Mouse (Mus musculus): ENCODE data around the gene Anp32b. TPM values are rescaled to one million over a fixed set of nuclear protein-coding genes. Genes with fewer than 3 reads are reported as not detected.

Gene Anp32b
- polyA plus RNA-seq, 1 experiment, result 451 TPM

- TF ChIP-seq GATA1 (IDR thresholded peaks at IDR 0.05; ENCODE audit: low read length), result no peak
- no peak for TF ChIP-seq TAL1 (IDR thresholded peaks at IDR 0.05; ENCODE audit: low read length)
- H3K4me3 ChIP-seq (replicated peaks), result peak overlapping the region; percentile 96
- peaks cover 59% of the 10 kb centered on the region for H3K36me3 ChIP-seq (ENCODE audit: control insufficient read depth)
- no peaks in the 10 kb centered on the region for H3K27me3 ChIP-seq (ENCODE audit: control insufficient read depth)
- no peaks in the 10 kb centered on the region for H3K9me3 ChIP-seq (ENCODE audit: control insufficient read depth, low read length)
- H3K4me1 ChIP-seq (ENCODE audit: control insufficient read depth), result peaks cover 82% of the 10 kb centered on the region
Observed at GRCm38 (mm10) chr4:46451240-46451757, 597 bp downstream of the Anp32b start.

GRCm38 (mm10) chr4:46451758-46452480 is 1.2 kb downstream of the Anp32b start:
- H3K27me3 ChIP-seq (ENCODE audit: control insufficient read depth), result no peaks in the 10 kb centered on the region
- TF ChIP-seq TAL1 (IDR thresholded peaks at IDR 0.05; ENCODE audit: low read length), result no peak
- no peak for TF ChIP-seq GATA1 (IDR thresholded peaks at IDR 0.05; ENCODE audit: low read length)
- peaks cover 65% of the 10 kb centered on the region for H3K36me3 ChIP-seq (ENCODE audit: control insufficient read depth)
- peaks cover 83% of the 10 kb centered on the region for H3K4me1 ChIP-seq (ENCODE audit: control insufficient read depth)
- peak overlapping the region; percentile 96 for H3K4me3 ChIP-seq (replicated peaks)
- no peaks in the 10 kb centered on the region for H3K9me3 ChIP-seq (ENCODE audit: control insufficient read depth, low read length)

DNA sequence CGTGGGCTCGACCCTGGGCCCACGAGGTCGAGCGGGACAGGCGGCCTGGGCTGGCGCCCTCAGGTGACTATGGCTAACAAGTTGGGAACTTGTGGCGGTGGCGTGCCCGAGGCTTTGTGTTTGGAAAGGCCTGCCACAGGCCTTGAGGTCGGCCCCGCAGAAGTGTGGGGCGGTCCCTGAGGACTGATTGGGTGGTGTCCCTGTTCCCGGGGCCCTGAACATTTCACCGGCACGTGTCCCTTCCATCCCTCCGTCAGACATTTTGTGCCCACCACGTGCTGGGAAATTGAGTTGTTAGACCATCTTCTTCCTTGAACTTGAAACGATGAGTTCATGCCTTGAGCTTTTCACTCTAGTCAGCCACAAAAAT is 1.8 kb downstream of the Anp32b start:
- Histone ChIP-seq H3K4me3 (replicated peaks) (peak overlapping the region; percentile 96), H3K4me1 (ENCODE audit: control insufficient read depth) (peaks cover 83% of the 10 kb centered on the region), H3K9me3 (ENCODE audit: control insufficient read depth, low read length) (no peaks in the 10 kb centered on the region), H3K36me3 (ENCODE audit: control insufficient read depth) (peaks cover 68% of the 10 kb centered on the region), H3K27me3 (ENCODE audit: control insufficient read depth) (no peaks in the 10 kb centered on the region)
- TF ChIP-seq TAL1 (IDR thresholded peaks at IDR 0.05; ENCODE audit: low read length) (no peak), GATA1 (IDR thresholded peaks at IDR 0.05; ENCODE audit: low read length) (no peak)

- H3K27me3 ChIP-seq (ENCODE audit: control insufficient read depth), result no peaks in the 10 kb centered on the region
- no peaks in the 10 kb centered on the region for H3K9me3 ChIP-seq (ENCODE audit: control insufficient read depth, low read length)
- H3K4me1 ChIP-seq (ENCODE audit: control insufficient read depth), result peaks cover 83% of the 10 kb centered on the region
- TF ChIP-seq TAL1 (IDR thresholded peaks at IDR 0.05; ENCODE audit: low read length) (no peak), GATA1 (IDR thresholded peaks at IDR 0.05; ENCODE audit: low read length) (no peak)
- H3K36me3 ChIP-seq (ENCODE audit: control insufficient read depth), result peaks cover 72% of the 10 kb centered on the region
- peak overlapping the region; percentile 96 for H3K4me3 ChIP-seq (replicated peaks)
Observed at GRCm38 (mm10) chr4:46452855-46453719, 2.4 kb downstream of the Anp32b start.

DNA sequence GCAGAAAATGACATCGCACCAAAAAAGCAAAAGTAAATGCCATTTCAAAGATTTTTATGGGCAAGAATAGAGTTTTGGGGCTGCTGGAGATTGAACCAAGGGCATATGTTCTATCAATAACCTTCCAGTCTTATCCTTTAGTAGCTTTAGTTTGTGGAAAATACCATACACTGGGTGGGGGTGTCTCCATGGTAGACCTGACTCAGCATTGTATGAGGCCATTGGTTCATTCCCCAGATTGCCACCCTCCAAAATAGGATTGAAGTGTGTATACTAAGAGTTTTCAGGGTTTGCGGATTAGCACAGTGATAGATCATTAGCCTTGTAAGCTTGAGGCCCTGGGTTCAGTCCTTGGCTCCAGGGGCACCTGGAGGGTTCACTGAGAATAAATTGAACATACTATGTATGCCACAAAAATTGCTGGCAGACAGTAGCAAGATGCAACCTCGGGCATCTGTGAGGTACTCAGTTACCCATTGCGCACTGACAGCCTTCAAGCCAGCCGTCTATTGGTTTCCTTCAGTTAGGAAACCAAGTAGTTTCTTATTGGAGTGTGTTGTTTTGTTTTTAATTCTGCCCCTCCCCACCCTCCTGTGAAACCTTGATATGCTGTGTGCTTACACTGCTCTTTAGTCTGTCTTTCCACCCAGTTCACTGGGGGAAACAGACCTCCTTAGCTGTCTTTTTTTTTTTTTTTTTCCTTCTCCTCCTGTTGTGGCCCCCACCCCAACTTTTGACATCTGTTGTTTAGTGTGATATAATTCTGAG is 3.6 kb downstream of the Anp32b start:
- no peaks in the 10 kb centered on the region for H3K27me3 ChIP-seq (ENCODE audit: control insufficient read depth)
- no peak for TF ChIP-seq GATA1 (IDR thresholded peaks at IDR 0.05; ENCODE audit: low read length)
- no peak for TF ChIP-seq TAL1 (IDR thresholded peaks at IDR 0.05; ENCODE audit: low read length)
- H3K9me3 ChIP-seq (ENCODE audit: control insufficient read depth, low read length), result no peaks in the 10 kb centered on the region
- peak overlapping the region; percentile 96 for H3K4me3 ChIP-seq (replicated peaks)
- H3K4me1 ChIP-seq (ENCODE audit: control insufficient read depth), result peaks cover 83% of the 10 kb centered on the region
- H3K36me3 ChIP-seq (ENCODE audit: control insufficient read depth), result peaks cover 76% of the 10 kb centered on the region

DNA sequence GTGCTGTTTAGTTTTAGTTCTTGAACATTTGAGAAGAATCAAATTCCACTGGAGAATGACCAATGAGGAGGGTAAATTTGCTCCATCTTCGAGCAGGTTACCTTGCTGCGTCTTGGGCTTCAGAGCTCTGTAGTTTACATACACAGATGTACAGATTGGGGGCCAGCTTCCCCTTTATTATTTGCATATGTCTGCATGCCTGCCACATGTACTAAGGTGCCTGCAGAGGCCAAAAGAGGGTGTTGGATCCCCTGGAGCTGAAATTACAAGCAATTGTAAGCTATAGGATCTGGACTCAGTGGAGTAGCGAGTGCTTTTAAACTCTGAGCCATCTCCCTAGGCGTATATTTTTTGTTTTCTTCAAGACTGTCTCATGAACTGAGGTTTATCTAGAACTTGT is 6.1 kb downstream of the Anp32b start:
- Histone ChIP-seq H3K36me3 (ENCODE audit: control insufficient read depth) (peaks cover 100% of the 10 kb centered on the region), H3K4me3 (replicated peaks) (peak overlapping the region; percentile 96), H3K9me3 (ENCODE audit: control insufficient read depth, low read length) (no peaks in the 10 kb centered on the region), H3K4me1 (ENCODE audit: control insufficient read depth) (peaks cover 91% of the 10 kb centered on the region), H3K27me3 (ENCODE audit: control insufficient read depth) (no peaks in the 10 kb centered on the region)
- TF ChIP-seq GATA1 (IDR thresholded peaks at IDR 0.05; ENCODE audit: low read length) (no peak), TAL1 (IDR thresholded peaks at IDR 0.05; ENCODE audit: low read length) (no peak)

DNA sequence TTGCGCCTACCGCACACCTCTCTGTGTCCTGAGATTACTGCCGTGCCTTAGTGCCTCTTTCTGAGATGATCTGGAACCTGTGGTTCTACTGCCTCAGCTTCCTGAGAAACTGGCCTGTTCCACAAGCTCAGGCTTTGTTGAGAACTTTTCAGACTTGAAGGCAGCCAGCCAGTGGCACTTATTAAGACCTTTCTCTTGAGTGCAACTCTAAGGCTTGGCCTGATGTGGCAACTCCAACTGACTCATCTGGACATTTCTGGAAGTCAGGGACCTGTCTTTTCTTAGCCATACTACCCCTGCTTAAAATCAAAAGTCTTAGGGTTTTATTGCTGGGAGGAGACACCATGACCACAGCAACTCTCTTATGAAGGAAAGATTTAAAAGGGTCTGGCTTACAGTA is 6.5 kb downstream of the Anp32b start:
- H3K9me3 ChIP-seq (ENCODE audit: control insufficient read depth, low read length), result no peaks in the 10 kb centered on the region
- peaks cover 93% of the 10 kb centered on the region for H3K4me1 ChIP-seq (ENCODE audit: control insufficient read depth)
- TF ChIP-seq TAL1 (IDR thresholded peaks at IDR 0.05; ENCODE audit: low read length) (no peak), GATA1 (IDR thresholded peaks at IDR 0.05; ENCODE audit: low read length) (no peak)
- H3K27me3 ChIP-seq (ENCODE audit: control insufficient read depth), result no peaks in the 10 kb centered on the region
- H3K4me3 ChIP-seq (replicated peaks), result peak overlapping the region; percentile 96
- H3K36me3 ChIP-seq (ENCODE audit: control insufficient read depth), result peaks cover 100% of the 10 kb centered on the region

GRCm38 (mm10) chr4:46458411-46458810 is 7.7 kb downstream of the Anp32b start:
- no peaks in the 10 kb centered on the region for H3K27me3 ChIP-seq (ENCODE audit: control insufficient read depth)
- TF ChIP-seq GATA1 (IDR thresholded peaks at IDR 0.05; ENCODE audit: low read length) (no peak), TAL1 (IDR thresholded peaks at IDR 0.05; ENCODE audit: low read length) (no peak)
- H3K9me3 ChIP-seq (ENCODE audit: control insufficient read depth, low read length), result no peaks in the 10 kb centered on the region
- peaks cover 93% of the 10 kb centered on the region for H3K4me1 ChIP-seq (ENCODE audit: control insufficient read depth)
- peak overlapping the region; percentile 96 for H3K4me3 ChIP-seq (replicated peaks)
- H3K36me3 ChIP-seq (ENCODE audit: control insufficient read depth), result peaks cover 100% of the 10 kb centered on the region
